Mouse (Mus musculus) spleen, postnatal 14 days (tissue): ENCODE measurements around the gene Creb3.
"Not testable (repeated sequence)": the region's sequence is repeated elsewhere in the genome, so short reads cannot be mapped to it uniquely, and the experiment has no call there.

Experiments used
- DNase-seq, 2 experiments: peaks; one replicate each; pipeline ENCODE4 v3.0.0; 2021 to 2022; ENCODE audit warnings: low spot score in 2 of 2

Creb3 gene

DNA sequence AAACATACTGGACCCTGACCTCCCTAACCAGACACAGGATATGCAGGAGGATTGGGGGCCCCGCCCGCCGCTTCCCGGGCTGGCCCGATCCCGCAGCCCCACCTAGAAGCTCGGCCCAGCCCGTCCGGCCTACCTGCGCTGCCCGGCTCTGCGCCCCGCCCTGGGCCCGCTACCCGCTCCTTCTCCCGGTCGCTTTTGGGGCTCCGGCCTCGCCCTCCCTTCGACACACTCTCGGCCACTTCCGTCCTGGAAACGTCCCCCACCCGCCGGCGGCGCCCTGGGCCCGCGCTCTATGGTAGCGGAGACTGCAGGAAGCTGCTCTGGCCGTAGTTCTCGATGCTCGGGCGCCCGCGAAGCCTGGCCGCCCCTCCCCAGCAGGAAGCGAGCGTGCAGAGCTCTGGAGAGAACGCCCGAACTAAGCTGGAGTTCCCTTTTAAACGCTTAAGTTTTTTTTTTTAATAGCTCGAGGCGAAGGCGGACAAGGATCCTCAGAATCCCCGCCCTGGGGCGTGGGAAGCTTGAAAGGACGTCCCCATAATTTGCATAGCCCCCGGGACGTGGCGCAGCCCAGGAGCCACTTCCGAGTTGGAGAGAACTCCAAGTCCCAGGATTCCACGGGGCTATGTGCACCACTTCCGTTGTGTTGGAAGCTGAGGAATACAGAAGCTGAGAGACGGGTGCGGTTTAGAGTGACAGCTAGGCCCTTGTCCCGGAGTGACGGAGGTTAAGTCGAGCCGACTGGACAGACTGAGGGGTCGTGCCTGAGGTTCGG, at the start of gene Creb3, which contains the start of gene Tln1:
Gene Creb3, plus strand, starts transcription at position 336 of the 772 bp plus-strand sequence.
Gene Tln1, minus strand, starts transcription at position 695 of the 772 bp plus-strand sequence.
- peak; percentile 81 to 87 for DNase-seq

- DNase-seq: no peak
Measured at GRCm38 (mm10) chr4:43512653-43513052, 49.5 kb upstream of the Creb3 start.

- no peak for DNase-seq
Measured at GRCm38 (mm10) chr4:43513300-43513699, 48.8 kb upstream of the Creb3 start.

DNA sequence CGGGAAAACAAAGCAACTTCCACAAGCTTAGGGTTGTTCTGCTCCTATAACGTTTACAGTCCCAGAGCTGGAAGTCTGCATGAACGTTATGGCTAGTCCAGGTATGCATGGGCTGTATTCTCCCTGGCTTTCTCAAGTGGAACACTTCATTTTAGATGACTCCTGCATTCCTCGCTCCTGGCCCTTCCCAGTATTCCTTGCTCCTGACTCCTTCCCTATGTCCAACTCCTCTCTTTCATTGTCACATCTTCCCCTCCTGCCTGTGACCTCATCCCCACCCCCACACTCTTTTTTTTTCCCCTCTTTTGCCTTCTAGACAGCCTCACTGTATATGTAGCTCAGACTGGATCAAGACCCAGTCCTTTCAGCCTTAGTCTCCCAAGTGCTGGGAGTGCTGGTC, 48.3 kb upstream of the Creb3 start:
- no peak for DNase-seq

DNA sequence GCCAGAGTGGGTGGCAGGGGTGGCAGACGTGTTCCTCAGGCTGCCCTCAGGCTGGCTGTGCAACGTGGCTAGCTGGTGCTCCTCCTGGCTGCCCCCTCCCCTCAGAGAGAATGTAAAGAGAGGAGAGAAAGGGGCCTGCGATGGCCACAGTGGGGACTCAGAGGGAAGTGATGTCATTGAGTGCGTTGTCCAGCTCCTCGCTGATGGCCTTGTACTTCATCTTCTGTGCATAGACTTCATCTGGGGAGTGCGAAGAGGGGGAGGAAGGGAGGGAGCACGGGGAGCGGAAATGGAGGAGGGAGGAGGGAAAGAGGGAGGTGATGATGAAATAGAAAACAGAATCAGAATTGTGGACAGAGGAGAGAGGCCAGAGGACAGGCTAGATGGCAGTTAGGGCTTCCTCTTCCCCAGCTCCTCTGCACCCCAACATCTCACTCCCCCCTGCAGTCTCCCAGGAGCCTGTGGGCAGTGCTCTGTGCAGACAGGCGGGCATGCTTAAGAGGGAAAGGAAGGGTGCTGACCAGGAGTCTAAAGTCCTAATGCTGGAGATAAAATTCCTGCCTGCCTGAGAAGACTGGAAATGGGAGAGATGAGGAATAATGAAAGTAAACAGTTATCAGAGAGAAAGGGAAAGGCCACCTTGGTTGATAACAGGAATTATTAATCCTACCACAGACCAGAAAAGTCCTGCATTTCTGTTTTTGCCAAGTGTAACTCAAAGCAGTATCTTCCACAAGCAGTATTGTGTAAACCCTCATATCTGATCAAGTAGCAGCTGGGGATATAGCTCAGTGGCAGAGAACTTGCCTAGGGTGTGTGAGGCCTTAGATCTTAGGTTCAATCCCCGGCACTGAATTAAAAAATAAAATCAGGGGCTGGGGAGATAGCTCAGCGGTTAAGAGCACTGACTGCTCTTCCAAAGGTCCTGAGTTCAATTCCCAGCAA, 46.1 kb upstream of the Creb3 start:
- no peak for DNase-seq

DNA sequence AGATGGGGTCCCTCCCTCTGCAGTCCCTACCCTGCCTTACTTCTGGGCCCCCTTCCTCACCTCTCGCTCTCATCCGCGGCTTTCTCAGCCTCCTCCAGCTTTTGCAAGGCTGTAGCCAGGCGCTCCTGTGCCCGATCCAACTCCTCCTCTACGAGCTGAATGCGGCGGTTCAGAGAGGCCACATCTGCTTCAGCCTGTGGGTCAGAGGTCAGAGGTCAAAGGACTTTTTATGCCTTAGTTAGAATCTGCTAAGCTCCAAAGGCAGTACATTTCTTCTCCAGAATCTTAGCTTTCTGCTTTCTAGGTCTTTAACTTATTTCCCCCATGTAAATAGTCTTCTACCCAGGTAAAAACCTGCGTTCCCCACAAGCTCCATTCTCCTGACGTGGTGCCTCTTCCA, 42.6 kb upstream of the Creb3 start:
- DNase-seq: no peak

DNA sequence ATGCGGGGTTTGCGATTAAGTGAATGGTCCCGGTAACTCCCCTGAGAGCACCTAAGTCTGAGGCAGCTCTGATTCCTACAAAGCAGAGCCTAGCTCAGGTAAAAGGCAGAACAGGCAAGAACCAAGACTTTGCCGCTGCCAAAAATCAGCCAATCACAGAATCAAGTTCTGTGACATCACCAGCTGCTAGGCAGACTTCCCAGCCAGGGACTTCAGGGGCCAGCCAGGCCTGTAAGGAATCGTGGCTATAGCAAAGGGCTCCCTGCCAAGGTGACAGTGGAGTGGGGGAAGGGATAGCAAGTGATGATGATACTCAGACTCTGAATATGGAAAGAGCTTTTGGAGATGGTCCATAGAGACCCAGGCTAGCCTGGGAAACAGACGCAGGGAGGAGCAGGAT, 42.2 kb upstream of the Creb3 start:
- peak; percentile 66 to 84 for DNase-seq

DNA sequence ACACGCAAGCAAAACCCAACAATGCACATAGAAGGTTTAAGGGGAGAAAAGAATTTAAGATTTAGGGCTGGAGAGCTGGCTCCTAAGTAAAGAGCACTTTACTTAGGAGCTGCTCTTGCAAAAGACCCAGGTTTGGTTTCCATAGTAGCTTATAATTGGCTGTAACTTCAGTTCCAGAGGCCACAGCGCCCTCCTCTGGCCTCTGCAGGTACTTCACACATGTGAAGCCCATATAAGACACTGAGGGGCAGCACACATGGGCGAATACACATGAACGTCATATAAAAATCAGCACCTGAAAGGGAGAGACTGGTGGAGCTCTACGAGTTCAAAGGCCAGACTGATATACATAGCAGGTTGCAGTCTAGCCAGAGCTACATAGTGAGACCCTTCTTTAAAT, 34.3 kb upstream of the Creb3 start:
- DNase-seq: no peak

- DNase-seq: no peak
Measured at GRCm38 (mm10) chr4:43528487-43528886, 33.6 kb upstream of the Creb3 start.

- DNase-seq: no peak
Measured at GRCm38 (mm10) chr4:43530081-43530501, 32.0 kb upstream of the Creb3 start.

DNA sequence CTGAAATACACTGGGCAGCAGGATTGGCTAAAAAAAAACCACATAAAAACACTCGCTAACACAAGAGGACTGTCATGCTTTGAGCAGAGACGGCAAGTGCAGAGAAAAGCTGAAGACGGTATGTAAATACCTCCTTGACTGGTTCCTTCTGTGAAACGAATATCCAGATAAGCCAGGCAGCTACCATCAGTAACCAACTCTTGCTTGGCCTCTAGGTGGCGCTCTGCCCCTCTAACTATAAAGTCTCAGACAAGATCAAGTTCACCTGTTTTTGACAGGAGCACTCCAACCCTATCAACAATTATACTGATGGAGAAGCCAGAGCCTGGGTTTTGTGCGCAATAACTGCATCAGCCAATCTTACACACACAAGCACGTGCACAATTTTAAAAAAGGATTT, 31.6 kb upstream of the Creb3 start:
- DNase-seq: peak; percentile 55 to 77

DNA sequence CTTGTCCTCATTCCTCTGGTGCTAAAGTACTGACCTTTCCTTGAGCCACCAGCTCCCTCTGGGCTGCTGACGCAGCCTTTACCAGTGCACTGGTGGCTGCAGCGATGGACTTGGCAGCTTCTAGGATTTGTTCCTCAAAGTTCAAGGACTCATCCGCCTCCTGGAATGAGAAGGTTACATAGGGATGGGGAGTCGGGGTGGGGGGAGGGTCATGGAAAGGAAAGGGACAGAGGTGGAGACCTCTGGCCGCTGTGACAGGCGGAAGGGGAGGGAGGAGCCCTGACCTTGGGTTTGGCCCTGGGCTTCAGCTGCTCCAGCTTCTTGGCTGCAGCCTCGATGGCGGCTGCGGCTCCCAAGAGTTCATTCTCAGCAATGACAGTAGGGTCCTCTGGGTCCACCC, 28.9 kb upstream of the Creb3 start:
- no peak for DNase-seq

- no peak for DNase-seq
Measured at GRCm38 (mm10) chr4:43535628-43536027, 26.5 kb upstream of the Creb3 start.

GRCm38 (mm10) chr4:43536031-43536430, 26.1 kb upstream of the Creb3 start:
- DNase-seq: no peak

DNA sequence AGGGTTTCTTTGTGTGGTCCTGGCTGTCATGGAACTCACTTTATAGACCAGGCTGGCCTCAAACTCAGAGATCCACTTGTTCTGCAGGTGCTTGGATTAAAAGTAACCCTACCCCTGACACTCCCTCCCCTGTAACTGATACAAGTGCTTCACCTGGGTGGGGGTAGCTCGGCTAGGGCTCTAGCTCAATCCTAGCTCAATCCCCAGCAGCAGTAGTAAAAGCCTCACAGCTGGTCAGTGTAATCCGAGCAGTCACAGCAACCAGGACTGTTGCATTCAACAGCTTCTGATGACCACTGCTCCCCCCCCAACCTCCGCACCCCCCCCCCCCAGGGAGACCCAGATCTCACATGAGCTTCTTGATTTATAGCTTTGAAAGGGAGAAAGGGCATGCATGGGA, 20.1 kb upstream of the Creb3 start:
- no peak for DNase-seq

DNA sequence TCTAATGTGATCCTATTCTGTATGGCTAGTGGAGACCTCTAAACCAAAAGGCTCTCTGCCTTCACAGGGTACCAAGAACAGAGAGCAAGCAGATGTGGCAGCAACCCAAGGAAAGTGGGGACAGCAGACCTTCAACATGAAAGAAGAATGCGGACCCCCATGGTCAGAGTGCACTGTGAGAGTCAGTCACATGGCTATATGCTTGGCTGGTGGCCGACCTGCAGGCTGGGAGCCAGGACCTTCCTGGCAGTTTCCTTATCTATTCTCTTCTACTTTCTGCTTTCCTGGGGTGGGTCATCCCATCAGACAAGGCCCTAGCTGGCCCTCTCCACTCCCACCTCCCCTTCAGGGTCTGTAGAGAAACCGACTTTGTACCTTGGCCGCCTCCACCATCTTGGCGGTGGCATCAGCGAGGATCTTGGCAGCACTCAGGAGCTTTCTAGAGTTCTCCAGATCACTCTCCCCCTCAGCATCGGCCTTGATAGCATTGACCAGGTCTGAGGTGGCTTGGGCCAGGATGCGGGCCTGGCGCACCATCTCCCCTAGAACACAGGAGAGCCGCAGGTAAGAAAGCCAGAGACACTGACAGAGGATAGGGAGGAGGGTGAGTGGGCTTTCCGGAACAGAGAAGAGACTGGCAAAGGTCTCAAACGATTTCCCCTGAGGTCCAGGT, 15.6 kb upstream of the Creb3 start:
- no peak for DNase-seq

GRCm38 (mm10) chr4:43547160-43547559, 15.0 kb upstream of the Creb3 start:
- DNase-seq: no peak

DNA sequence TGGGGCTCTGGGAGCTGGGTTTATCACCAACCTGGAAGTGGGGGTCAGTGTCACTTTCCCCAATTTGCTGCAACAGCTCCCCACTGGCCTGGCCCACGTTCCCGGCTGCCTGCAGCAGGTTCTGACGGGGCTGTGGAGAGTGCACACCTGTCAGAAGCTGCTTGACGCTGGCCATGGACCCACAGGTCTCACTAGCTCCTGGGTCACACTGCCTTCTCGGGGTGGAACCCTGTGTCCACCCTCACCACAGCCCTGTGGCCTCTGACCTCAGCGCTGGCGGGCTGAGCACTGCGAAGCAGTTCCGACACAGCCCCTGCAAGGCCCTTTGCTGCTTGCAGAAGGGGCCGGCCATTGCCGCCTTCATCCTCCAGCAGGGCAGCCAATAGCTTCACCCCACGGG, 13.1 kb upstream of the Creb3 start:
- DNase-seq: no peak

DNA sequence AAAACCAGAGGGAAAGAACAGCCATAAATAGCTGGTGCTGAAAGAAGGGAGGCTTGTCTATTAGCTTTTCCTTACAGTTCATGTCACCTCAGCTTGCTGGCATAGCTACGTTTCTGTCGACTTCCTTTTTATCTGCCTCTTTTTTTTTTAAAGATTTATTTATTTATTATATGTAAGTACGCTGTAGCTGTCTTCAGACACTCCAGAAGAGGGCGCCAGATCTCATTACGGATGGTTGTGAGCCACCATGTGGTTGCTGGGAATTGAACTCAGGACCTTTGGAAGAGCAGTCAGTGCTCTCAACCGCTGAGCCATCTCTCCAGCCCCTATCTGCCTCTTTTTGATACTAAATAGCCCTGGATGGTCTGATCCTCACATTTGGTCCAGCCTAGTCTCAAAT, 10.3 kb upstream of the Creb3 start:
- DNase-seq: not testable (repeated sequence)

DNA sequence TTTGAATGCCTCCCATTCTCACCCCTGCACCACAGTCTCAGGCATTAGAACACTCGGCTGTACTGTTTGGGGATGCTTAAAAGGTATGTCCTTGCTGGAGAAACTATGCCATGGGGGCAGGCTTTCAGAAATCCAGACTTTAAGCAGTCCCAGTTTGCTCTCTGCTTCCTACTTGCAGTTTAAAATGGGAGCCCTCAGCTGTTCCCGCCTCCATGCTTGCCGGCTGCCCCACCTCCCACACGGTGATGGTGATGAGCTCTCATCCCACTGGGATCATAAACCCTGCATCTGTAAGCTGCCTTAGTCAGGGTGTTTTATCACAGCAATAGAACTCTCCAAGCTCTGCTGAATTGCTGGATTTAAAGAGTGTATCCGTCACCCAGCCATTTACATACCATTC, 9.7 kb upstream of the Creb3 start:
- no peak for DNase-seq

- no peak for DNase-seq
Measured at GRCm38 (mm10) chr4:43553891-43554290, 8.2 kb upstream of the Creb3 start.

GRCm38 (mm10) chr4:43555926-43556325, 6.2 kb upstream of the Creb3 start:
- no peak for DNase-seq
